Mouse (Mus musculus): ENCODE data around the gene Cnbp. TPM values are rescaled to one million over a fixed set of nuclear protein-coding genes. Genes with fewer than 3 reads are reported as not detected.

Gene Cnbp
- total RNA-seq, 2 experiments from 2014 or later, result 246 to 257 TPM

DNA sequence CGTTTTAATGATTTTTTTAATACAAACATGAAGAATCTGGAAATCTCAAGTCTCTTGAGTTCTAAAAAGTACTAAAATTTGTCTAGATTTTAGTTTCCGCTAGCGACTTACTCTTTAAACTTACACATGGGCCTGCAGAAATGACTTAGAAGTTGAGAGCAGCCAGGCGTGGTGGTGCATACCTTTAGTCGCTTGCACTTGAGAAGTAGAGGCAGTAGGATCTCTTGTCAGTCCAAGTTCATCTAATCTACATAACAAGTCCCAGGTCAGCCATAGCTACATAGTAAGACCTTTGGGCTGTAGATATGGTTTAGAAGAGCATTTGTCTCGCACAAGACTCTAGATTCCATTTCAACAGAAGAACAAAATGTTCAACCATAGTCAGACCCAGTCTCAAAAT is 965 bp upstream of the Cnbp start:
- no peak for DNase-seq (ENCODE audit: extremely low spot score in 1 of 2, low spot score in 1 of 2)

DNA sequence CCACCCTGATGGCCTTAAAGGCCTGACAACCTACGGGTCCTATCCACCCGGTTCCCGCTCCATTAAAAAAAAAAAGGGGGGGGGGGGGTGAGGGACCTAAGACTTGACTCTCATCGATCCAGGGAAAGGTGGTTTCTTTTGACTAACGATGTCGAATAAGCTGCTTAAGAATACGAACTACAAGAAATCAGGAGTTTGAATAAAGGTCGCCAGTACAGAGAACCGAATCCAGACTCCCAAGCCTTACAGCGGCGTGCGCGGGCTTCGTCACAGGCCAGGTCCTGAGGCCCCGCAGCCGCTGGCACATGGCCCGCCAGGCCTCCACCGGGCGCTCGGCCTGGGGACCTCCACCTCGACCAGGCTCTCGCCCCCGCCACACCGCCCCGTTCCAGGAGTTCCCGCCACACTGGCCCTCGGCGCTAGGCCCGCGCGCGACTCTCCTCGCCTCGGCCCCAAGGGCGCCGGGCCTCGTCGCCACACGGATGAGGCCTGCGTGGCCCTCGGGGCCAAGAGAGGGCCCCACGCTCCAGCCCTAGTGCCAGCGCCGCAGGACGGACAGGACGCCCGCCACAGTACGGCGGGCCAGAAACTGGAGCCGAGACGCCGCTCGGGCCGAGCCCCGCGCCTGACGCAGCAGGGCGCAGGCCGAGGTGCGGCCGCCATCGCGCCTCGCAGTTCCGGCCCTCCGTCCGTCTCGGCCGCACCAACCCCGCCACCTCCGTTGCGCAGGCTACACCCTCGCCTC is 579 bp downstream of the Cnbp start:
- peak in 1 of 2 experiments; percentile 34 for DNase-seq (ENCODE audit: extremely low spot score in 1 of 2, low spot score in 1 of 2)

DNA sequence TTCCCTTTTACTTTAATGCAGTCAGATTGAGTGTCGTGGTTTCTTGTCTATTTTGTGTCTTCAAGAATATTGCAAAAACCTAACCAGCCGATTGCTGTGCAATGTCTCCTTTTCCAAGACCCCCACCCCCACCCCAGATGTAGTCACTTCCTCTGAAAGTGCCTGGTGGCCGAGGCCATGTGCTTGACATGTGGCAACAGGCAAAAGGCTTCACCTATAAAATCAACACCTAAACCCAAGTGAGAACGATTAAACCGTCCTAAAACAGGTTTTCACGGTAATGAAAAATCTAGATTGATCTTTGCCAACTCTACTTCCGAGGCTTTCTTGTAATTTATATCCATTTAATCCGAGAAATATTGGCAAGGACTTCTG is 1.1 kb downstream of the Cnbp start:
- no peak for DNase-seq (ENCODE audit: extremely low spot score in 1 of 2, low spot score in 1 of 2)

DNA sequence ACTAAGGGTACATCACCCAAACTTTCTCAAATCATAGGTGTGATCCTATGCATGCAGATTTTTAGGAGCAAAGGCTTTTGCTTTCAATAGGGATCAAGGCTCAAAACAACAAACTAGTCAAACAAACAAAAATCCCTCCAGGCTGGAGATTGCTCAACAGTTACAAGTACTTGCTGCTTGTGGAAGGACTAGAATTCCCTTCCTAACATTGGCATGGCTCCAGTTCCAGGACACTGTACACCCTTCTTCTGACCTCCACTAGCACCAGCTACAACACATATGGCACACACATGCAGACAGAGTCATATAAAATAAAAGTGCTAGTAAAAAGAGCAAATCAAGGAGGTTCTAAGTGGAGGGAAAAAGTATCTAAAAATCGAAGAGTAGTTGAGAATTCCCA is 4.1 kb downstream of the Cnbp start:
- DNase-seq (ENCODE audit: extremely low spot score in 1 of 2, low spot score in 1 of 2), result no peak

DNA sequence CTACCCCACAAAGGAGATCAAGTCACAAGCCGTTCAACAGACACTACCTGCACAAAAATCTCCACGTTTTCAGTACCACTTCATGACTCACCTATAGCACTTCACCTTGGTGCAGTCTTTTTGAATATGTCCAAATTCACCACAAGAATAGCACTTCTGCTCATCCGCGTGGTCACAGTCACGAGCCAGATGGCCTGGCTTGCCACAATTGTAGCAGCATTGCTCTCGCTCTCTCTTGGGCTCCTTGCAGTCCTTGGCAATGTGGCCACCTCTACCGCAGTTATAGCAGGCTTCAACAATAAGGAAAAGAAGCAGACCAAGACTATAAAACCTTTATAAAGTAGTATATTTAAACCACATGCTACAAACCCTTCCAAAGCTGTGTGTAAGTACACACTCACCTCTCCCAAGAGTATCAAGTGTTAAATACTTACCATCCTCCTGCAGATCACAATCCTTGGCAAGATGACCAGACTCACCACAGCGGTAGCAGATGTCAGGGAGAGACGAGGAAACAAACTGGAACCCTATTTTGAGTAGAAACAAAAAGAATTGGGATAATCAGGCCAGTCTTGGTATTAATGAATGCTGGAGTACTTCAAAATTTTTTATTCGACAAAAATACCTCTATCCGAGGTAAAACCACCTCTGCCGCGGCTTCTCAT is 5.7 kb downstream of the Cnbp start:
- no peak for DNase-seq (ENCODE audit: extremely low spot score in 1 of 2, low spot score in 1 of 2)

DNA sequence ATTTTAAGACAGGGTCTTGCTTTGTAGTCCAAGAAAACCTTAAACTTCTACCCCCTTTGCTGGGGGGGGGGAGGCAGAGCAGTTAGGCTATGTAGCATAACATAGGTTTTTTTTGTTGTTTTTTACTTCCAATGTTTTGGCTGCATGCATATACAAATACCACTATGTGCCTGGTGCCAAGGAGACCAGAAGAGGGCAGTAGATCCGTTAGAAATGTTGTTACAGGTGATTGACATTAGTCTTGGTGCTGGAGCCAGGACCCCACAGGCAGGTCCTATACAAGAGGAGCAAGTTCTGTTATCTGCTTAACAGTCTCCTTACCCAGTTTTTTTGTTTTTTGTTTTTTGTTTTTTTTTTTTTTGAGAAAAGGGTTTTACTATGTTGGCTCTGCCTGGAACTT is 8.7 kb downstream of the Cnbp start:
- no peak for DNase-seq (ENCODE audit: extremely low spot score in 1 of 2, low spot score in 1 of 2)

DNA sequence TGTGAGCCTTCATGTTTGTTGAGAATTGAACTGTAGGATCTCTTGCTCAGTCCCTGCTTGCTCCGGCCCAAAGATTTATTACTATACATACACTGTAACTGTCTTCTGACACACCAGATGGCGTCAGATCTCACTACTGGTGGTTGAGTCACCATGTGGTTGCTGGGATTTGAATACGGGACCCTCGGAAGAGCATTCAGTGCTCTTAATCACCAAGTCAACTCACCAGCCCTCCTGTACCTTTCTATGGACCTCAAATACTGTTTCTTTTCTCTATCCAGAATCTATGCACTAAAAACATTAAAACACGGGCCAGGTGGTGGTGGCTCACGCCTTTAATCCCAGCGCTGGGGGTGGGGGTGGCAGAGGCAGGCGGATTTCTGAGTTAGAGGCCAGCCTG is 9.3 kb downstream of the Cnbp start:
- DNase-seq (ENCODE audit: extremely low spot score in 1 of 2, low spot score in 1 of 2), result no peak

DNA sequence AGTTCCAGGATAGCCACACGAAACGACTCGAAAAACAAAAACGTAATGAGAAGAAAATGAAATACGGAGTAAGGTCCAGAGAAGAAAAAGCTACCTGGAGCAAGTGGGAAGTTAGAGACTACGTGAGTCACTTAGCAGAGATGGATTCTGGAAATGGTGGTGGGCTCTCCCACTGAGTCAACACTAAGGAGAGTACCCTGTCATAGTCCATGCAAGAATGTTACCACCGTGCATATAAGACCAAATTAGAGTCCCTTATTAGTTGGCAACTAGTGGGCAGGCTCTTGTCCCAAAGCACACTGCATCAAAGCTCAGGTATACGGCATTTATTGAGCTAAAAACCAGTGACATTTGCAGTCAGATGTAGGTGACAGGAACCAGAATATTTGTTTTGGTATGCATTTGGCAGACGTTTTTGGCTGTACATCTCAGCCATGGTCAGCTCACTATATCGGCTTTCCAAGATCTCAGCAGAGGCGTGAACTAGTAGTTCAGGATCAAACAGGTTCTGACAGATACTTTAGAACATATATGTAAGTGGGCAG is 11.0 kb downstream of the Cnbp start:
- no peak for DNase-seq (ENCODE audit: extremely low spot score in 1 of 2, low spot score in 1 of 2)

DNA sequence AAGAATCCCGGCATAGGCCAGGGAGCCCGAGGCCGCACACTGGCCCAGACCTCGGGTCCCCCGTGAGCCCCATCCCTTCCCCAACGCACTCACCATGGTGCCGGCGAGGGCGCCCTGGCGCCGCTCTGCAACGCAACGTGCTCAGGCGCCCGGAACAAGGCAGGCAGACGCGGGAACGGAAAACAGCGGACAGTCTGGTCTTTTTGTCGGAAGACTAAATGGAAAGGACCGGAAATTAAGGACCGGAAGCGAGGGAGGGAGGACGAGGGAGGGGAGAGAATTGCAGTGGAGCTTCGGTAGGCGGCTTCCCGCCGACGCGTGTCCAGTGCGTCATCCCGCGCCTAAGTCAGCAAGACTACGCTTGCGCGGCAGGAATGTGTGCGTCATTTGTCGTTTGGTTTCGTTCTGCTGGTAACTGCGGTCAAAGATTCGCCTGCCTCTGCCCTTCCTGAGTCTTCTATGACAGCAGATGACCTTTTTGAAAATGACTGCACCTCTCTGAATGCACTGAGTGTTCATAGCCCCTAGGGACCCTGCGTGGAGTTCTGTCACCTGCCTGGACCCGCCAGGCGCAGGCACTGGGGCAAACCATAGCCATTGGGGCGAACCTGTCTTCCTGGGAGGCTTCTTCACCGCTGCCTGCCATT is 12.2 kb downstream of the Cnbp start, which contains the start of gene Isy1:
Gene Isy1, minus strand, starts transcription at position 248 of the 647 bp plus-strand sequence.
- DNase-seq (ENCODE audit: extremely low spot score in 1 of 2, low spot score in 1 of 2), result peak; percentile 82 to 90

DNA sequence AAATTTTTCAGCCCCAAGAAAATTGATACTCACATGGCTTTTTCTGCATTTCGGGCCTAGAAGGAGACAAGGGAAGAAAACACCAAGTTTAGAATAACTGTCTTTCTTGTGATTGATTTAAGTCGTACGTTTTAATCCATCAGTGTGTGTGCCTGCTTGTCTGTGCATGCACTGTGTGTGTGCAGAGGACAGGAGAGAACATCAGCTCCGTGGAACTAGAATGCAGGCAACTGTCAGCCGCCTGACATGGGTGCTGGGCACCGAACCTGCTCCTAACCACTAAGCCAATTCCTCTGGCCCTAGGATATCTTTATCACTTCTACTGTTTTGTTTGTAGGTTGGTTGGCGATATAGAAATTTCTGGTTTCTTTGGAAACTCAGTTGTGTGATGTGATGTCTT is 15.2 kb downstream of the Cnbp start, which contains the start of gene Gm45140:
Gene Gm45140, minus strand, starts transcription at position 101 of the 400 bp plus-strand sequence.
- DNase-seq (ENCODE audit: extremely low spot score in 1 of 2, low spot score in 1 of 2), result no peak

DNA sequence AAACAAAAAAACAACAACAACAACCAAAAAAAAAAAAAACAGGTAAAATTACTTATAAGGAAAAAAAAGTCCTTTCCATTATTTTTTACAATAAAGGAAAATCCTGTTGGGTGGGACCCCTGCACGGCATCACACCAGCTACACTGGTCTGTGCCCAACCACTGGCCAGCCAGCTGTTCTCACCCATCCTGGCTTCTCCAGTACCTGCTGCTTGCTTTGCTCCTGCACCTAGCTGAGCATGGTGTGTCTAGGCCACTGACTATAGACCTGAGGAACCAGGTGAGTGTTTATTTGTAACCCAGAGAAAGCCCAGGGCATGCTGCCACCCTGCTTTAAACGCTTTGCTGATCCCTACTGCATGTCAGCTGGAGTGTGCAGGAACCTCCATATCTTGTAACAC is 30.5 kb downstream of the Cnbp start:
- no peak for DNase-seq (ENCODE audit: extremely low spot score in 1 of 2, low spot score in 1 of 2)

DNA sequence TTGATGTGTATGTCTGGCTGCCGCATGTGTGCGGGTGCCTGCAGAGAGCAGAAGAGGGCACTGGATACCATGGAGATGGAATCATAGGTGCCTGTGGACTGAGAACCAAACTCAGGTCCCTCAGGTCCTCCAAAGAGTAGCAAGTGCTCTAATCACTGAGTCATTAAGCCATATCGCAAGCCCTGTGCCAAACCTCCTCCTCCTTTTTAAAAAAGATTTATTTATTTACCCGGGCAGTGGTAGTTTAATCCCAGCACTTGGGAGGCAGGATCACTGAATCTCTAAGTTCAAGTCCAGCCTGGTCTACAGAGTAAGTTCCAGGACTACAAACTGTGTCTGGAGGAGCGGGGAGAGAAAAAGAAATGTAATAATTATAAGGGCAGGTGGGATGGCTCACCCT is 36.4 kb downstream of the Cnbp start:
- DNase-seq (ENCODE audit: extremely low spot score in 1 of 2, low spot score in 1 of 2), result no peak

DNA sequence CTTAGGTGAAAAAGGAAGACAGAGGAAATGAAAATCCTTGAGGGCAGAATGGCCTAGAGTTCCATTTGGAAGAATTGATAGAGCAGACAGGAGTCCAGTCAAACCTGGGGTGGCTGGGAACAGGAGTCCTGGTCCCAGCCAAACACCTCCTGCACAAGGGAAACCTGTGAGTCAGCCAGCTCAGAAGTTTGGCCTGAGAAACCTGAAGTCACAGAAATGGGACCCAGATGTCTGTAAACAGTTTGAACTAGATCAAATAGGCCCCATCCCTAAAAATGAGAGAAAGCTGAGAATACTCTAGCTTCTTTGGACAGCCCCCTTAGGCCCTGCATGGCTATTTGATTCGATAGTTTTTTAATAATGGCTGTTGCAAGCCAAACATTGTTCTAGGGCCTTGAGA is 38.2 kb downstream of the Cnbp start:
- no peak for DNase-seq (ENCODE audit: extremely low spot score in 1 of 2, low spot score in 1 of 2)

DNA sequence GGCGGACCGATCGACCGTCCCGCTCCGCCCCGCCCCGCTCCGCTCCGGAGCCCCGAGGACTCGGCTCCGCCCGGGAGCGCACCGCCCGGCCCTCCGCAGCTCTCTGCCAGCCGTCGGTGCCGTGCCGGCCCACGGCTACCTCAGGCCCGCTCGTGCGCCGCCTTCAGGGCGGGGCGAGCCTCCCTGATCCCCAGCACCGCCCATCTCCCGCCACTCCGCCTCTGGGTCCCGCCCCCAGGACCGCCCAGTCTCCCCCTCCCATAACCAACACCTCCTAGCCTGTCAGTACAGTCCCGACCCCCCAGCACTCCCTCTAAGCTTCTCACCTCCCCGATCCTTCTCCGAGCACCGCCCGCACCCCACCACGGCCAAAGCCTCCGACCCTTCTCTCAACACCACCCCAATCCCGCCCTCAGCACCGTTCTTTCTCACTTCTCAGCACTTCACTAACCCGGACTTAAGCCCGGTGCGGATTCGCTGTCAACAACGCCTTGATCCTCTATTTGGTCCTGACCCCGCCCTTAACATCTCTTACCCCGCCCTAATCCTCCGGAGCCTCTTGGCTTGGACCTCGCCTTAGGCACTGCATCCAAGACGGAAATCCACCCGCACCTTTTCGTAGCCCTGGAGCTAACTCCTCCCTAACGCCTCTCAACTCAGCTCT is 39.1 kb downstream of the Cnbp start, which contains the start of gene Rab43:
Gene Rab43, minus strand, starts transcription at position 490 of the 664 bp plus-strand sequence.
- DNase-seq (ENCODE audit: extremely low spot score in 1 of 2, low spot score in 1 of 2), result peak; percentile 75 to 78

DNA sequence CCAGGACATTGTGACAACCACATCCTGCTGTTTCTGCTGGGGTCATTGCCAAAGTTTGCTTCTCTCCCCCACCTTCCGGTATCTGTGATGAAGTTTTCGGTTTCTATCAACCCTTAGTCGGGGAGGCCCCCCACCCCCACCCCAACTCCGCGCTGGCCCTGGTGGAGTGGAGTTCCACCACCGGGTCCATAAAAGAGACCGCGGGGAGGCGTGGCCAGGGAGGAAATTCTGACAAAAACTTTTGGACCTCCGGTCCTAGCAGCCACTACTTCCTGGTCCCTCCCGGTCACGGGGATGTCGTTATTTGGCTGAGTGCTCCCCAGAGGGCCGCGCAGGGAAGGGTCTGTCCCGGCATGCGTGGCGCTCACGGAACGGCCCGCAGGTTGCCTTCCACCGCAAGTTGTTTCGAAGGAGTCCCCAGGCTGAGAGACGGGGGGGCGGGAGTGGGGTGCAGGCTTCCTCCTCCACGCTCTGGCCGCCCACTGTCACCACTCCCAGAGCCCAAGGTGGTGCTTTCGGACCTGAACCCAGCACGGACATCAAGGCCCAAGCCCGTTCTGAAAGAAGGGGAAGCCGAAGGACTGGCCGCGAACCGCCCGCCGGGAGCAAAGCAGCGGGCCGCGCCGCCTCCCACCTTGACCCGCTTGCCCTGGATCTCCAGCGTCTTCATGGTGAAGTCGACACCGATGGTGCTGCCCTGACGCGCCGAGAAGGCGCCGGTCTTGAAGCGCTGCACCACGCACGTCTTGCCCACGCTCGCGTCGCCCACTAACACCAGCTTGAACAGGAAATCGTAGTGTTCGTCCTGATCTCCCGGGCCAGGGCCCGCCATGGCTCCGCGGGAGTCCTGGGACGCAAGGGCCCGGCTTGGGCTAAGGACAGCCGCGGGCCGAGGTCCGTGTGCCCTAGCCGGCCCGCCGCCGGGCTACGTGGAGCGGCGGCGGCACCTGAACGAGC is 39.9 kb downstream of the Cnbp start:
- DNase-seq (ENCODE audit: extremely low spot score in 1 of 2, low spot score in 1 of 2), result peak; percentile 25 to 30

DNA sequence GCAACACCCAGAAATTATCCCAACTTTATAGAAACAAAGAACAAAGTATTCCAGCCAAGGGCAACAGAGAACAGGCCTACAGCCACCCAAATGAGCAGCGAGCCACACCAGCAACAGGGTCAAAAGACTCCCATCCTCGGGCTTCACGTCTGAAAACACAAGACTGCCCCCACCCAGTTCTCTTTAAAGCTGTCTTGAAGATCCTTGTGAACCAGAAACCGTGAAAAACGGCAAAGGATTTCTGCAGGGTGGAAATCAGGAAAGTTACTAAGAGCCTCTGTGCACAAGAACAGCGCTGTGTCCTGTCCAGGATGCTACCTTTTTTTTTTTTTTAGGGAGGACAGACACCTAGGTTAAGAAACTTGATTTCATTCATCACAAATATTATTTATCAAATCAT is 40.6 kb downstream of the Cnbp start:
- no peak for DNase-seq (ENCODE audit: extremely low spot score in 1 of 2, low spot score in 1 of 2)

DNA sequence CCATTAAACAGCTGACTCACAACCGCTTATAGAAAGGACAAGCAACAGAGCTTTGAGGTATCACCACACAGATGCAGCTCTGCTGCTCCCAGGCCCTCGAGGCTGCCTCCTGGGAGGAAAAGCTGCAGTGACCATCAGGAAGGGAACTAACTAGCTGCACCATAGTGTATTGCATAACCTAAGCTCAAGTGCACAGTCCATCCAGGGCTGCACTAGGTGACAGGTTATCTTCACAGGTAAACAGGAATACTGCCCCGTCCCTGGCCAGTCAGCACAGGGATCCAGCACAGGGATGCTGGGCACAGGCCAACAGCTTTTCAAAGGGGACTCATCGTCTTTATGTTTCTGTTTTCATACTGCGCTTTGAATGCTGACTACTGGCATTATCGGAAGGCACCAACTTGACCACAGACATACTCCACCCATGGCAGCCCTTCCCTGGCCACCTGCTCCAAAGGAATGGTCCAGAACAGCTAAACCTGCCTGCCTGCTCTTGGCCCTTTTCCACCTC is 41.2 kb downstream of the Cnbp start:
- no peak for DNase-seq (ENCODE audit: extremely low spot score in 1 of 2, low spot score in 1 of 2)

DNA sequence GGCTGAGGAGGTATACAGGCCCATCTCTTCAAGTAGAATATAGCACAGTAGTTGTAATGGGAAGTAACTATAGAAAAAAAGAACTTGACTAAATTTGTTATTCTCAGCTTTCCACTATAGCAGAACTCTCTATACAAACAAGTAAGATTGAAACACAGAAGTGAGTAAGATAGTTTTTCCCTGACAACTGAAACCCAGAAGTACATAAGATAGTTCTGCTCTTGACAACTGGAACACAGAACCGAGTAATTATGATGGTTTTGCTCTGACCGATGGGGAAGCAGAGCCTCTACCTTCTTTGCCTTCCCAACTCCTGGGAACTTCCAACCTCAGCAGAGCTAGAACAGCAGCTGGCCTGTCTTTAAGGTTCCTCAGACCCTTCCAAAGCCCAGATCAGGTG is 41.8 kb downstream of the Cnbp start:
- no peak for DNase-seq (ENCODE audit: extremely low spot score in 1 of 2, low spot score in 1 of 2)

DNA sequence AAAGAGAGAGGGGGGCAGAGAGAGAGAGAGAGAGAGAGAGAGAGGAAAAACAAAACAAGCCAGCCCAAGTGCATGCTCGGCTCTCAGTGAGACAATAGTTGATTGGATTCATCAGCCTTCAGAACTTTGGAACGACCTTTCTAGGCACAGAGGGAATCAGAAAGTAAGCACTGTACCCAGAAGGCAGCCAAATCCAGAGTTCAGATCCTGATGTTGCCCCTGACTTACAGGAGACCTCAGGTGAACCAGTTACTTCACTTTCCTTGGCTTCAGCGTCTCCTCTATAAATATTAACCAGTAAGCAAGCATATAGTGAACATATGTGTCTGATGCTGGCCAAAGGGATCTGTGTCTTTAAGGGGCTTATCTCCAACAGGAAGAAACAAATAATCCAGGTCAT is 42.4 kb downstream of the Cnbp start:
- no peak for DNase-seq (ENCODE audit: extremely low spot score in 1 of 2, low spot score in 1 of 2)

All from layer of hippocampus, postnatal 25 days (tissue).